Mouse (Mus musculus) layer of hippocampus, adult 9-10 months (tissue): ENCODE measurements around the gene Col1a1.

ENCODE experiments used
- DNase-seq: peaks from one replicate; pipeline ENCODE4 v3.0.0; 2022; ENCODE audit warnings: low spot score

Gene Col1a1

DNA sequence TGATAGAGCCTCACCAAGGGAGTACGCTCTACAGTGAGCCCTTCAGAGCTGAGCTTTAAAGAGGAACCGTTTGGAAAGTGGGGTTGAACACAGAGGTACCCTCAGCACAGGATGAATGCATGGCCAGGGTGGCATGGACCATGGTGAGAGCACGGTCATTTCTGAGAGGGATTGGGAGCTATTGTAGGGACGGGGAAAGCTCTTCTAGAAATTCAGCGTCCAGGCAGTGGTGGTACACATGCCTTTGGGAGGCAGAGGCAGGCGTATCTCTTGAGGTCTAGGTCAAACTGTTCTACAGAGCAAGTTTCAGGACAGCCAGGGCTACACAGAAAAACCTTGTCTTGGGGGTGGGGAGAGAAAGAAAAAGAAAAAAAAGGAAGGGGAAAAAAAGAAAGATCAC, 61.0 kb downstream of the Col1a1 start:
- DNase-seq: no peak

GRCm38 (mm10) chr11:94997596-94997995, 61.6 kb downstream of the Col1a1 start:
- no peak for DNase-seq

GRCm38 (mm10) chr11:94998041-94998531, 62.1 kb downstream of the Col1a1 start:
- no peak for DNase-seq

- DNase-seq: no peak
These were observed 64.1 kb downstream of the Col1a1 start for GRCm38 (mm10) chr11:95000128-95000527.

GRCm38 (mm10) chr11:95000548-95000947, 64.5 kb downstream of the Col1a1 start:
- DNase-seq: no peak

DNA sequence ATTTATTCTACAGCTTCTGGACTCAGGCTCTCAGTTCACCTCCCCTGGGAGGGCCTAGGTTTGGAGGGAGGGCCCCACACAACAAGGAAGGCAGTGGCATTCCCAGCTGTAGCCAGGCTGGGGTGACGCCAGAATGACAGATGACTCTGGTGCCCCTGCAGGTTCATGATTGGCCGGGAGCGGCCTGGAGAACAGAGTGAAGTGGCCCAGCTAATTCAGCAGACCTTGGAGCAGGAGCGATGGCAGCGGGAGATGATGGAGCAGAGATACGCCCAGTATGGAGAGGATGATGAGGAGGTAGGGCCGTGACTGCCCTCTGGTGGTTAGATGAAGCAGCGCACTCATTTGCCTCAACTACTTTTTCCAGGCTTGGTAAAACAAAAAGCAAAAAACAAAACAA, 65.0 kb downstream of the Col1a1 start:
- DNase-seq: no peak

GRCm38 (mm10) chr11:95001584-95002347, 65.7 kb downstream of the Col1a1 start:
- no peak for DNase-seq
